Mouse (Mus musculus) cerebellum, adult 8-10 months (tissue): Measurements from ENCODE around the gene Inca1.

Experiments used
- DNase-seq: peaks from one replicate; pipeline ENCODE4 v3.0.0; 2022

Inca1 gene

GRCm38 (mm10) chr11:70652029-70652883 is 47.7 kb downstream of the Inca1 start:
- no peak for DNase-seq

DNA sequence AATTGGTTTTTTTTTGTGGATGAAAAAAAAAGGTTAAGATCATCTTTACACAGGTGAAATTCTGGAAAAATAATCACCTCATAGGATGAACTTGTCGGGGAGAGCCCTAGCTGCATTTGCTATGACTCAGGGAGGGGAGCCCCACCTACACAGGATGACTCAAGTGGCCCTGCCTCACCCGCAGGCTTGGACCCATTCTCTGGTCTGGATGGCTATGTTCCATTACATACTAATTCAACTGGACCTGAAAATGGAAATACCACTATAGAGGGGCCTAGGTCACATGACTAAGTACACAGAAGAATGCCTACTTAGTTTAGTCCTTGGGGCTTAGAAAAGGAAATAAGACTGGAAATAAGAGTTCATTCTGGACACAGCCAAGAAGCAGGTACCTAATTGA is 48.6 kb downstream of the Inca1 start:
- DNase-seq, result peak; percentile 7

GRCm38 (mm10) chr11:70650322-70651175 is 49.4 kb downstream of the Inca1 start:
- DNase-seq, result peak; percentile 21

DNA sequence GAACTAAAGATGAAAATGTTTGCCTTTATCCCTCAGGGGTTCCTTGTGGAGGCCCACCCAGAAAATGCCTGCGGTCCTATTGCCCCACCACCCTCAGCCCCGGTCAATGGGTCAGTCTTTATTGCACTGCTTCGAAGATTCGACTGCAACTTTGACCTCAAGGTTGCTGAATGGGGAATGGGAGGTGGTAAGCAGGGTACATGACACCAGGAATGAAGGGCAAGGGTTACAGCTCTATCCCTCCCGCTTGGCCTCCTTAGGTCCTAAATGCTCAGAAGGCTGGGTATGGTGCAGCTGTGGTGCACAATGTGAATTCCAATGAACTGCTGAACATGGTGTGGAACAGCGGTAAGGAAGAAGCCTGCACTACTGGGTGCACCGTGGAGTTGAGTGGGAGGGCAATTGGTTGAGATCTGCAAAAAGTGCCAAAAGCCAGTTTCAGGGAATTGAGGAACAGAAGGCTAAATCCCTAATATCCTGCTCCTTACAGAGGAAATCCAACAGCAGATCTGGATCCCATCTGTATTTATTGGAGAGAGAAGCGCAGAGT is 50.7 kb downstream of the Inca1 start:
- no peak for DNase-seq

- DNase-seq, result no peak
Observed at GRCm38 (mm10) chr11:70648512-70648911, 51.4 kb downstream of the Inca1 start.

GRCm38 (mm10) chr11:70647716-70648420 is 52.1 kb downstream of the Inca1 start:
- DNase-seq, result no peak

- DNase-seq, result peak; percentile 96
Observed at GRCm38 (mm10) chr11:70646691-70647650, 53.0 kb downstream of the Inca1 start, which contains the start of the genes Rnf167 and Slc25a11. Gene Rnf167, plus strand, starts transcription at chr11:70647235. Gene Slc25a11, minus strand, starts transcription at chr11:70647479.

DNA sequence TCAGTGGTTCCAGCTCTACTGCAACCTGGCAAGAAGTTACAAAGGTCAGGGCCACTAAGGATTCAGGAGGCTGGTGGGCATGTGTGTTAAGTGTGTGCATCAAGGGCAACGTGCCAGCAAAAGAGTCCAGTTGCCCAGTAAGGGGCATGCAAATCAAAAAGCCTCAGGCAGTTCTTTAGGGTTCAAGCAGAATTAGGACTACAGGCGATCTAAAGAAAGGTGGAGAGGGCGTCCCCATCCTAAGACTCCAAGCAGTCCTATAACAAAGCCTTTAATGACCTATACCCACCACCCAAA is 53.7 kb downstream of the Inca1 start:
- DNase-seq, result no peak

GRCm38 (mm10) chr11:70645461-70646258 is 54.3 kb downstream of the Inca1 start:
- DNase-seq, result no peak

DNA sequence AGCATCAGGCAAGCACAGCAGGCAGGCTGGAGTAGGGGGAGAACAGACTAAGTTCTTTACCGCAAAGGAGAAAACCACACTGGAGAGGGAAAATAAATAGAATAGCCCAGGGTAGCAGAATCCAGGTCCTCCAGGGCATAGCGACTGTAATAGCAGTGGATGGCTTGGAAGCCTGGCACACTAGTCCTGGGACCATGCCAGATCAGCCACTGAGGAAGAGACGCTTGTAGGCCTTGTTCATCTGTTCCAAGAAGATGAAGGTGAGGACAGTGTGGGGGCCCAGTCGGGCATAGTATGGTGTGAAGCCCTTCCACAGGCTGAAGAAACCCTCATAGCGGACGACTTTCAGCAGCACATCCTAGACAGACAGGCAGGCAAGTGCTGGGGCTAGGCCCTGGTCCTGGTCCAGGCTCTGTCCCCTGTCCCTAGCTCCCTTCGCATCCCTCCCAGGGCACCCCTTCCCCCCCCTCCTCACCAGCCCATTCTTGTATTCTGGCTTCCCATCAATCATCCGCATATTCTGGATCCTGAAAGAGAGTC is 55.3 kb downstream of the Inca1 start:
- no peak for DNase-seq

DNA sequence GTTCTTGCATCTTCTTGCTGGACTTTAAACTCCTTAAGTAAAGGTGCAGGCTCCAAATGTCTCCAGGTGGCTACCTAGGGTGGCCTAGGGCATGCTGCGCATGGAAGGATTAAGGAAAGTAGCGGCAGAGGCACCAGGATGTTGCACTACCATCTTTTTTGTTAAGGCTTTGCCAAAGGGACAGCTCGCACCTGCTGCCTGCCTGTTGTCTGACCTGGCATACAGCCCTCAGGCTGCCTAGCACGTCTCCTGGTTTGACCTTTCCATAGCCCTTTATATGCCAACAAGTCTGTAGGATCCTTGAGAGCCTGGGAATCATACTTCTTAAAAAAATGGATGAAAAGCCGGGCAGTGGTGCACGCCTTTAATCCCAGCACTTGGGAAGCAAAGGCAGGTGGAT is 56.9 kb downstream of the Inca1 start:
- DNase-seq, result no peak

DNA sequence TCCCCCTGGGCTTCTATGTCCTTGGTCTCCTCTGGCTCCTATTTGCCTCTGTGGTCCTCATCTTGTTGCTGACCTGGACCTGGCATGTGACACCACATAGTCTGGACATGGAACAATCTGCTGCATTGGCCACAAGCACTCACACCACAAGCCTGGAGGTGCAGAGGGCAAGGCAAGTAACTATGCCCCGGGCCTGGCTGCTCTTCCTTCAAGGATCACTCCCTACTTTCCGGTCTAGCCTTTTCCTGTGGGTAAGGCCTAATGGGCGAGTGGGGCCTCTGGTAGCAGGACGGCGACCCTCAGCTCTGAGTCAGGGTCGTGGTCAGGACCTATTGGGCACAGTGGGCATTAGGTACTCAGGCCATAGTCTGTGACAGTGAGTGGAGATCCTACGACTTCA is 58.7 kb downstream of the Inca1 start:
- no peak for DNase-seq

- DNase-seq, result no peak
Observed at GRCm38 (mm10) chr11:70639976-70640375, 60.0 kb downstream of the Inca1 start.

DNA sequence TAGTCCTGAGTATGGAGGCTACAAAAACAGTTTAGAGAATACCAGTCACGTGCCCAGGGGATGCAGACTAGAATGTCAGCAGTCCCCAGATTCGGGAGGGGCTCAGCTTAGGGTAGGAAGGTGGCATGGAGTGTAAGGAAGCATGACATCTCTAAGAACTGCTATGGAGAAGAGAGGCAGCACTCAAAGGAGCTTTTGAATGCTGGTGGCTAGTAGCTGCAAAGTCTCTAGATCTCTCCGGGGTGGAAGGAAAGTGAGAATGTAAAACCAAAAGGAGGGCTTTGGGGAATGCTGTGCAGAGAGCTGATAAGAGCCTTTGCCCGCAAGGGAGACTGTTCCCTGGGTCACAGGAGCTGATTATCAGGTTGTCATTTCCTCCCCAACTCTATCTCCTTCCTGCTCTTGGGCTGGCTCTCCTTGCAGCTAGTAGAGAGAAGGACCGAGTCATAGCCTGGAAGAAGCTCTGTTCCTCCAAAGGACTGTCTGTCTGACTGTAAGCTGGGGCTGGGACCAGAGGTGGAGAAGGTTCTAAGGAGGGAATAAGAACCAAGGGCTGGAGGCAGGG is 61.2 kb downstream of the Inca1 start, which contains the start of gene Gp1ba:
Gp1ba (plus strand) TSS at position 409 of the 565 bp plus-strand sequence.
- no peak for DNase-seq
